Mouse (Mus musculus) limb, embryonic 14.5 days (tissue): ENCODE data around the gene Cdc14a. TPM values are rescaled to one million over a fixed set of nuclear protein-coding genes. Genes with fewer than 3 reads are reported as not detected.
A peak's percentile ranks its signal among the peaks of the same experiment; 100 is the strongest.

ENCODE experiments used
- ATAC-seq: fragments of 200-750 bp; cut with Nextera tagmentation; 2 replicates; pipeline ENCODE4 v1.8.0; 2017; ENCODE audit warnings: low read depth, moderate number of reproducible peaks, moderate TSS enrichment; ENCODE audit not compliant: low FRiP score
- DNase-seq: peaks from one replicate; pipeline ENCODE4 v3.0.0-alpha.2; 2015; ENCODE audit warnings: low spot score
- H3K27ac ChIP-seq: fragments of 300-500 bp; sonication (generic); replicated peaks from 2 replicates; pipeline ENCODE4 v1.5.1; 2014; ENCODE audit warnings: low read depth, mild to moderate bottlenecking, low read length, moderate library complexity, mixed read lengths
- H3K27me3 ChIP-seq: fragments of 300-500 bp; sonication (generic); 2 replicates; pipeline ENCODE4 v1.6.1; 2014; ENCODE audit warnings: low read length, mixed read lengths; ENCODE audit not compliant: control insufficient read depth, insufficient read depth
- H3K36me3 ChIP-seq: fragments of 300-500 bp; sonication (generic); 2 replicates; pipeline ENCODE4 v1.6.1; 2014; ENCODE audit warnings: mild to moderate bottlenecking, low read length, moderate library complexity, mixed read lengths; ENCODE audit not compliant: control insufficient read depth, insufficient read depth
- H3K4me1 ChIP-seq: fragments of 300-500 bp; sonication (generic); 2 replicates; pipeline ENCODE4 v1.6.1; 2014; ENCODE audit warnings: antibody characterized with exemption, low read length, mixed read lengths; ENCODE audit not compliant: control insufficient read depth, insufficient read depth
- H3K4me2 ChIP-seq: fragments of 300-500 bp; sonication (generic); replicated peaks from 2 replicates; pipeline ENCODE4 v1.6.1; 2014; ENCODE audit warnings: low read depth, mild to moderate bottlenecking, low read length, moderate library complexity; ENCODE audit not compliant: severe bottlenecking
- H3K4me3 ChIP-seq: fragments of 300-500 bp; sonication (generic); replicated peaks from 2 replicates; pipeline ENCODE4 v1.5.1; 2014; ENCODE audit warnings: low read length
- H3K9ac ChIP-seq: fragments of 300-500 bp; sonication (generic); 2 replicates; pipeline ENCODE4 v1.6.1; 2014; ENCODE audit warnings: mild to moderate bottlenecking, low read depth, low read length, moderate library complexity; ENCODE audit not compliant: severe bottlenecking
- H3K9me3 ChIP-seq: fragments of 300-500 bp; sonication (generic); 2 replicates; pipeline ENCODE4 v1.6.1; 2016; ENCODE audit warnings: low read length; ENCODE audit not compliant: control insufficient read depth
- POLR2A ChIP-seq: fragments of 200-500 bp; IDR thresholded peaks from 2 replicates; pipeline ENCODE4 v1.8.0; 2012; ENCODE audit warnings: inconsistent platforms, mild to moderate bottlenecking, moderate library complexity, borderline replicate concordance; ENCODE audit not compliant: insufficient read depth, insufficient read length; ENCODE audit errors: extremely low read depth
- WGBS: fragments of 180-500 bp; shearing (Covaris S2); extraction: QIAGEN DNeasy Blood & Tissue Kit; methylation state at CpG from one replicate; pipeline ENCODE4 v1.1.7; 2014; 5-methylcytosine and 5-hydroxymethylcytosine counted together
- polyA plus RNA-seq, 2 experiments: library from polyadenylated mRNA; depleted of rRNA in 1 of 2; stranded (reverse) in 1 of 2; unstranded in 1 of 2; fragments of >200 nt; fragmentation: Nextera tagmentation in 1 of 2; extraction: Ambion mirVana in 1 of 2; gene quantifications; 2 replicates each; pipeline versions ENCODE4 v1.2.1 to v1.2.3; 2012 to 2014

Gene Cdc14a
- polyA plus RNA-seq, 2 experiments, result 8.4 TPM

DNA sequence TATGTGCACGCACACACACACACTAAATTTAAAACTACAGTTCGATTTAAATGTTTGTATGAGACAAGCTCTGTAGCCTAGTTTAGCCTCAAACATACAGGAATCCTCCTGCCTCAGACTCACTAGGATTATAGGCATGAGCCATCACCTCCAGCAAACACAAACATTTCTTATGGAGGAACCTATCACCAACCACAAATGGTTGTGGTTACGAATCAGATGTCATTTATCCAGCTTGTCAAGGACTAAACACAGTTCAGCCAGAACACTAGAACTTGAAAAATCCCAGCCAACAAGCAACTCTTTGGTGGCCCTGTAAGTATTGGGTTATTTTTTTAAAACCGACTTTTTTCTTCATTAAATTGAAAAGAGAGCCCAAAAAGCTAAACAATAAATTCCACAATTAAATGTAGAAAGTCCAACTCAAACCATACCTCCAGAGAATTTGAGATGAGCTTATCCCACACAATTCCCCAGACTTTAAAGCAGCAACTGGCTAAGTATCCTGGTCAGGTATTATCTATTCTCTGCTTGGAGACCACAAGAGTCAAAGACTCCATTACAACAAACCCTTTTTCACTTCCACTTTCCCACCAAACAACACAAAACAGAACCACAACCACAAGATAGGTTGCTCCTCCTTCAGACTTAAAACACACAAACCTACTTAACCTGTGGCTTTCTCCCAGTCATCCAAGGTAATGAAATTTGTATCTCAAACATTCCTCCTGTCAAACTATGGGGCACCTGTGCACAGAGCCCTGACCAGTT, 10.7 kb downstream of the Cdc14a start:
- H3K4me1 ChIP-seq, result peaks cover 26% of the 10 kb centered on the region
- DNase-seq, result no peak
- H3K27me3 ChIP-seq, result no peaks in the 10 kb centered on the region
- peaks cover 5% of the 10 kb centered on the region; the same call in 1 of the 2 replicates for H3K9me3 ChIP-seq
- no peak overlapping the region for H3K4me2 ChIP-seq
- 81% methylated on average over 4 of the region's 4 CpGs for WGBS
- no peak overlapping the region for H3K9ac ChIP-seq
- H3K4me3 ChIP-seq, result no peak overlapping the region
- H3K36me3 ChIP-seq, result peaks cover 20% of the 10 kb centered on the region
- ATAC-seq, result no peak
- TF ChIP-seq POLR2A, result no peak
- H3K27ac ChIP-seq, result no peak overlapping the region

DNA sequence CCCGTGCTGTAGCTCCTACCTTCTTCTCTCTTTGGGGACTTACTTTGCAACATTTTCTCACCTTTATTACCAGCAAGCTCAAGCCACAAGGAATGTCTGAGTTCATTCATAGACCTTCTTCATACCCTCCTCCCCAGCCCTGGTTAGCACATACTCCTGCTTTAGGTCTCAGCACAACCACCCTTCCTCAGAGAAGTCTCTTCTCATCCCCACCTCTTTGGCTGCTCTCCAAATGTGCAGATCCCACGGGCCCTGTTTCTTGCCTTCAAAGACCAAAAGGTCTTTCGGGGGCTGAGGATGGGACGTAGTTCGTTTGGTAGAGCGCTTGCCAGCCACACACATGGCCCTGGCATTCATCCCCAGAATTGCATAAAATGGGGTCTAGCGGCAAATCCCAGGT, 13.8 kb downstream of the Cdc14a start:
- no peak overlapping the region for H3K27ac ChIP-seq
- H3K4me1 ChIP-seq, result peaks cover 26% of the 10 kb centered on the region
- DNase-seq (no peak), ATAC-seq (no peak)
- 17% methylated on average over 7 of the region's 7 CpGs for WGBS
- H3K27me3 ChIP-seq, result no peaks in the 10 kb centered on the region
- H3K4me3 ChIP-seq, result no peak overlapping the region
- H3K36me3 ChIP-seq, result peaks cover 3% of the 10 kb centered on the region; the same call in 1 of the 2 replicates
- no peak overlapping the region for H3K9ac ChIP-seq
- peak overlapping the region; percentile 0; the same call in 1 of the 2 replicates for H3K4me2 ChIP-seq
- H3K9me3 ChIP-seq, result no peaks in the 10 kb centered on the region
- TF ChIP-seq POLR2A, result no peak

DNA sequence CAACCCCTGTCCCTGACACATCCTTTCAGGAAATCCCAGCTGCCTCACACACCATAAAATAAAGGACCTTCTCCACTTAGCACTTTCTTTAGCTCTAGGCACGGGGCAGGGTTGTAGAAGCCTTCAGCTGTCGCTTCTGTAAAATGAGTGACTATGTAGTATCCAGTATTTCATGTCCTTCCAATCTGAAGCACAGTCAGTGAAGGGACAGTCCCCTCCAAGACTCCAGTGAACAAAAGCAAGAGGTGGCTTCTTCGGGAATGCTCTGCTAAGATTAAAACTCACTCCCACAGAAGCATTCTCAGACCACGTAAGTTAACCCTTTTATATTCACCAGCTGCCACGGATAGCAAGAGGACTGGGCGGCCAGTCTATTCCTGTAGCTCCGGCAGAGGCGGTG, 14.3 kb downstream of the Cdc14a start:
- Histone ChIP-seq H3K9me3 (no peaks in the 10 kb centered on the region), H3K27me3 (no peaks in the 10 kb centered on the region), H3K4me1 (peaks cover 26% of the 10 kb centered on the region), H3K4me3 (no peak overlapping the region), H3K9ac (no peak overlapping the region), H3K36me3 (no peaks in the 10 kb centered on the region), H3K27ac (no peak overlapping the region), H3K4me2 (no peak overlapping the region)
- ATAC-seq (peak; percentile 57; the same call in 1 of the 2 replicates), DNase-seq (no peak)
- TF ChIP-seq POLR2A, result no peak
- 39% methylated on average over 8 of the region's 8 CpGs for WGBS

DNA sequence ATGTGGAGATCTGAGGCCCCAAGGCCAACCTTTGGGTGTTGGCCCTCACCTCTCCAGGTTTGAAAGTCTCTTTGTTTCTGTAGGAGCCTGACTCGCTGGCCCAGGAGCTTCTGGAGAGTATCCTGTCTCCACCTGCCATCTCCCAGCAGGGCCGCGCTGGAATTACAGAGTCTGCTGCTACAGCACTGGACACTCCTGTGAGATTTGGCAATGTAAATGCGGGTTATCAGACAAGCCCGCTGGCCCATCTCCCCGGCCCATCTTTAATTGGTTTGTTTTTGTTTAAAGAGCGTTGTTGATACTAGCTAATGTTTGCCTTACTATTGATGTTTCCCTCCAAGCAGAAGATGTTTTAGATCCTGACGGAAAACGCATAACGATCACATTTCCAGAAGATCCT, 15.0 kb downstream of the Cdc14a start:
- WGBS, result 83% methylated on average over 10 of the region's 10 CpGs
- Histone ChIP-seq H3K9me3 (no peaks in the 10 kb centered on the region), H3K27me3 (no peaks in the 10 kb centered on the region), H3K4me2 (no peak overlapping the region), H3K36me3 (no peaks in the 10 kb centered on the region), H3K4me3 (no peak overlapping the region), H3K9ac (no peak overlapping the region), H3K4me1 (peaks cover 26% of the 10 kb centered on the region), H3K27ac (no peak overlapping the region)
- TF ChIP-seq POLR2A, result no peak
- ATAC-seq (no peak), DNase-seq (no peak)

DNA sequence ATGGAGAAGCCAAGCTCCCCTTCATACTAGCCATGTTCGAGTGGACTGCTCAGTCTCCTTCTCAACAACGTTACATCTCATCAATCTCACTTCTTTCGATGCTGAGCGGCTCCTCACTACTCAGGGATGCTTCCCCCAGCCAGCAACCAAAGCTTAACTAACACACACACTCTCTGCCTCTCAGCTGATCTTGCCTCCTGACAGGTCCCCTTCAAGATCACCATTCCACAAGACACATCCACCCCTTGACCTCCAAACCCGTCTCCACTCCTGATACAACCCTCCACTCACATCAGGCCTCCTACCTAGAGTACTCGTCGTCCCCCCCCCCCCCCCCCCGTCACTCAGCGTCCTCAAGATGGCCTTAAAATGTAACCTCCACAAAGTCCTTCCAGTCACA, 18.3 kb downstream of the Cdc14a start:
- ATAC-seq (no peak), DNase-seq (no peak)
- H3K36me3 ChIP-seq, result no peaks in the 10 kb centered on the region
- H3K4me1 ChIP-seq, result peaks cover 16% of the 10 kb centered on the region
- no peak overlapping the region for H3K4me3 ChIP-seq
- H3K9me3 ChIP-seq, result no peaks in the 10 kb centered on the region
- no peak overlapping the region for H3K4me2 ChIP-seq
- H3K27me3 ChIP-seq, result no peaks in the 10 kb centered on the region
- WGBS, result 79% methylated on average over 9 of the region's 9 CpGs
- TF ChIP-seq POLR2A, result no peak
- H3K27ac ChIP-seq, result no peak overlapping the region
- H3K9ac ChIP-seq, result no peak overlapping the region
